Mouse (Mus musculus): ENCODE measurements around the gene Pde6d. TPM values are rescaled to one million over a fixed set of nuclear protein-coding genes. Genes with fewer than 3 reads are reported as not detected.

Gene Pde6d
- total RNA-seq, 2 experiments from 2014 or later, result 3.7 to 6.9 TPM

DNA sequence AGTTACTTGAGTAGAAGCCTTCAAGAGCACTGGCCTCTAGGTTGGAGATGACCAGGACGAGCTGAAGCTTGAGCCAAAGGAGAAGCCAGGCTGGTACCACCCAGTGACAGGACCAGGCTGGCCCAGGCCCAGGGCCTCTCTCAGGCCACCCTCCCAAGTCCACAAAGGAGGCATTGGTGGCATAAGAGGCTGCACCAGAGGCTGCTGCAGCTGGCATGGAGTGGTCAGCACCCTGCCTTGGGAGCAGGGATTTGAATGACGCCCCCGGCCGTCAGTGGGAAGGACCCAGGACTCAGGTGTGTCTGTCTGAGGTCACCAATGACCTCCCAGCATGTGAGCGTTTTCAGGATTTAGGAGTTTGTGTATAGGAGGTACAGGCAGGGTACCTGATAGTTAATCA lies 74.6 kb downstream of the Pde6d start:
- ATAC-seq (replicated peaks; ENCODE audit: low FRiP score, poor library complexity, severe bottlenecking), result no peak

- ATAC-seq (replicated peaks; ENCODE audit: low FRiP score, poor library complexity, severe bottlenecking), result no peak
These were observed 76.0 kb downstream of the Pde6d start for GRCm38 (mm10) chr1:86506420-86506819.

GRCm38 (mm10) chr1:86505461-86505860 lies 77.0 kb downstream of the Pde6d start:
- no peak for ATAC-seq (replicated peaks; ENCODE audit: low FRiP score, poor library complexity, severe bottlenecking)

DNA sequence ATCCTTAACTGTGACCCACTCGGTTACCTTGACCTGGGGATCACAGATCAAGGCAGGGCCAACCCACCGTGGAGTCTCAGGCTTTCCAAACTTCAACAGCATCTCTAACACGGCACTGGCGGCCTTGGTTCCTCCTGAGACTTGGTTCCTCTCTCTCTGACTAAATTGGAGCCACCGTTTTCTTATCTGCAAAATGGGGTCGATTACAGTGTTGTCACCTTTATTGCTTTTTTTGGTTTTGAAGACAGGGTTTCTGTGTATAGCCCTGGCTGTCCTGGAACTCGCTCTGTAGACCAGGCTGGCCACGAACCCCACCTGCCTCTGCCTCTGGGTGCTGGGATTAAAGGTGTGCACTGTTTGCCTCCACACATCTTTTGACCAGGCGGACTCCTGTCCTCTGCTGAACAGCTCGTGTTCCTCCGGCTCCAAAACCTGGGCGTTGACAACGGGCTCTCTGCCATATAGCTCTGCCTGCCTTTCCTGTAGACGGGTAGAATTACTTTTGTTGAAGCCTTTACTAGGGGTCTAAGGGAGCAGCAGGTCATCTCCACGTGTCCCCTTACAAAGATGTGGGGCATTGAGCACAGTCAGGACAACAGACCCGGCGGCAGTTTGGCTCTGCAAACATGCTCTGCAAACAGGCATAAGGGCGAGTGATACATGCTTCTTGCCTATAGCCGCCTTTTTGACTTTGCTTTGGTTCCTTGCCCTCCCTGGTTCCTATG lies 77.6 kb downstream of the Pde6d start:
- ATAC-seq (replicated peaks; ENCODE audit: low FRiP score, poor library complexity, severe bottlenecking), result no peak

DNA sequence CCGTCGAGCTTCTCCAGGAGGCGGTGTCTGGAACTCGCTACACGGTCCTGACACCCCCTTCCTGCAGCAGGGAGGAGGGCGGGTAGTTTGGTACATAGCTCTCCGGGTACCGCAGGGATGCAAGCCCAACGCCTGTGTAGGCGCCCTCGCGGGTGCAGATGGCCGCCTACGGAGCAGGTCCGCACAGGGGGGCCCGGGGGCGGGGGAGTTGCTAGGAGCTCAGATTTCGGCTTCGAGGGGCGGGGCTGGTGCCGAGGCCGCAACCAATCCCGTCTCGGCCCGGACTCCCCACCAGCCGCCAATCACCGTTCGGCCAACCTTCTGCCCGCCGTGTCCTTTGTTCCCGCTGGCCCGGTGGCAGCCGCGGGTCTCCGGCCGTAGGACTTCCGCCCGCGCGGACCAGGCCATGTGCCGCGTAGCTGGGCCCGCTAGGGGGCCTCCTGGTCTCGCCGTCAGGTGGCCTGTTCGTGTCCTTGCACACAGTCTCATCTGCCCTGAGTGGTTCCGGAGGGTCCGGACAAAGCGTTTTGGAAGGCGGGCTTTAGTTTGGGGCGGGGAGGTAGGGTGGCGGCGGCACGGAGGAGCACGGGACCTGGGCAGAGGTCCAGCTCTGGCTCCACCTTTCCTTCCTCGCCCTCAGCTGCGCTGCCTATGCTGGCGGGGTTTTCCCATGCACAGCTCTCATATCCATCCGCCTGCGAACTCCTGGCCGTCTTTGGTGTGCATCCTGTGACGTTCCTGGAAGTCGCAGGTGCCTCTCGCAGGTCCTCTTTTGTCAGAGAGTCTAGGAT lies 78.3 kb downstream of the Pde6d start:
- peak; percentile 61 for ATAC-seq (replicated peaks; ENCODE audit: low FRiP score, poor library complexity, severe bottlenecking)

DNA sequence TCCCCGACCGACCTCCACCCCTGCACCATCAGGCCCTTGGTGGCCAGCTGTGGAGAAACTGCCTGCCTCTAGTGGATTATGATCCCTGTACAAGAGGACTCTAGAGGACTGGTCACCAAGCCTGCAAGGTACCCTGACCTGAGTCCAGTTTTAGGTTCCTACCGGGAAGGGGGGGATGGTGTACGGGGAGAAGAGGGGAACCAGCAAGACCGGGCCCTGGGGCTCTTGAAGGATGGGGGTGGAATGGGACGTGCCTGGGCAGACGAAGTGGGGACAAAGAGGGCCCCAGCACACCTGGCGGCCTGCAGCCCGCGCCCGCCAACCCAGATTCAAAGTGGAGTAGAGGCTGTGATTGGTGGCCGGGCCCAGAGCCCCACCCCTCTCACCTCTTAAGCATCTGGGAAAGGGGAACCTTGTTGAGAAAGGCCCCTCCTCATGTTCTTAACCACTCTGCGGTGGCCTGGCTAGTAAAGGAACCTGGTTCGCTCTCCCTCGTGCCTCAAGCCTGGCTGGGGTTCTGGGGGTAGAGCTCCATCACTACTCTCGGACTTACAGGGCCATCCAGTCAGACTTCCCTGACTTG lies 79.2 kb downstream of the Pde6d start:
- ATAC-seq (replicated peaks; ENCODE audit: low FRiP score, poor library complexity, severe bottlenecking), result no peak

GRCm38 (mm10) chr1:86502221-86503048 lies 80.0 kb downstream of the Pde6d start:
- no peak for ATAC-seq (replicated peaks; ENCODE audit: low FRiP score, poor library complexity, severe bottlenecking)

- ATAC-seq (replicated peaks; ENCODE audit: low FRiP score, poor library complexity, severe bottlenecking), result peak; percentile 44
These were observed 80.9 kb downstream of the Pde6d start for GRCm38 (mm10) chr1:86501559-86501958.

DNA sequence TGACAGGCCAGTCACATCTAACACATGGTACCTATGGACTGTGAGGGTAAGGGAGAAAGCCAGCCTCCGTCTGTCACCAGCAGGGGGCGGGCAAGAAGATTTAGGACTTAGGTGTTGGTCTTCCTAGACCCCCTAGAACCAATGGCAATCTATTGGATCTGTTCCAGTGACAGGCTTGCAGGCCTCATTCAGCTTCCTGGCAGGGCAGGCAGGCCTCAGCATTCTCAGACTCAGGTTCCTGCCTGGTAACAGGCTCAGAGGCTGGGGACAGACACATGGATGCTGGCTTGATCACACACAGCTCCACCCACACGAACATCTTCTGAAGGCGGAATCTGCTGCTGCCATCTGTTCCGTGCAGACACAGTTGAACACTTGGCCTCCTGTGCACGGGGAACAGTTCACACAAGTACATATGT lies 81.3 kb downstream of the Pde6d start:
- peak; percentile 59 for ATAC-seq (replicated peaks; ENCODE audit: low FRiP score, poor library complexity, severe bottlenecking)

DNA sequence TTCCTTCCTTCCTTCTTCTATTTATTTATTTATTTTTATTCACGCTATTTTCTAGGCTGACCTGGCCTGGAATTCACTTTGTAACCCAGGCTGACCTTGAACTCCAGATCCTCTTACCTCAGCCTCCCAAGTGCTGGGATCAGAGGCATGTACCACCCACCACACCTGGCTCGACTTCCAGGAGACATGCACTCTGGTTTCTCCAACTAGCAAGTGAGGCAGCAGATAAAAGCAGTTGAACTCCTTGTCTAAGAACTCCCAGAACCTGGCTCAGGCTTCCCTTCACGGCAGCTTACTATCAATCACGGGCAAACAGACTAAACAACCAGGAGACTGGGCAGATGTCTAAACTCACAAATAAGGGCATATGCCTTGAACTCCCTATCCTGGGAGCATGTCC lies 81.7 kb downstream of the Pde6d start:
- no peak for ATAC-seq (replicated peaks; ENCODE audit: low FRiP score, poor library complexity, severe bottlenecking)

GRCm38 (mm10) chr1:86499903-86500302 lies 82.5 kb downstream of the Pde6d start:
- ATAC-seq (replicated peaks; ENCODE audit: low FRiP score, poor library complexity, severe bottlenecking), result no peak

GRCm38 (mm10) chr1:86498611-86499010 lies 83.8 kb downstream of the Pde6d start:
- ATAC-seq (replicated peaks; ENCODE audit: low FRiP score, poor library complexity, severe bottlenecking), result no peak

DNA sequence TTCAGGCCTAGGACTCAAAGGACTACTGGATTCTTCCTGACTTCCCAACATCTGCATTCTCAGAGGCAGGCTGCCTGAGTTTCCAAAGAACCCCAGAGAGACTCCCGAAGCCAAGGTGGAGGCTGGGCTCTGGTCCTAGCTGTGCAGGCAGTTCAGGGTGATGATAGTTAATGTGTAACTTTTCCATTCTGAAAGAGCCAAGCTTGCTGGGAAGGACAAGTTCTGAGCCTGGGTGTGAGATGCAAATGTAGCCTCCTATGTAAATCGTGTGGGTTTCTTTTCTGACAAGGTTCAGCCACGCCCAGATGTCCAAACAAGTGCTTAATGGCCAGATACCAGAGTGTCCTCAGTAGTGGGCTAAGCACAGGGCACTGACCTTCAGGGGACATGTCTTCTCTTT lies 84.4 kb downstream of the Pde6d start:
- no peak for ATAC-seq (replicated peaks; ENCODE audit: low FRiP score, poor library complexity, severe bottlenecking)

GRCm38 (mm10) chr1:86497361-86497760 lies 85.1 kb downstream of the Pde6d start:
- no peak for ATAC-seq (replicated peaks; ENCODE audit: low FRiP score, poor library complexity, severe bottlenecking)

- ATAC-seq (replicated peaks; ENCODE audit: low FRiP score, poor library complexity, severe bottlenecking), result no peak
These were observed 86.1 kb downstream of the Pde6d start for GRCm38 (mm10) chr1:86496340-86496739.

- no peak for ATAC-seq (replicated peaks; ENCODE audit: low FRiP score, poor library complexity, severe bottlenecking)
These were observed 88.6 kb downstream of the Pde6d start for GRCm38 (mm10) chr1:86493783-86494182.

All from erythroblast, adult 5-6 weeks (primary cell).